8 mouse cellular contexts compared by ENCODE assay signal in genomic region chr4:95160912-95161669, GRCm38 (mm10).
DNase-seq lines count a peak whose midpoint lies in the region; ATAC-seq lines count a peak whose summit lies in the region.

No protein-coding gene starts in this region.

- intact Hi-C loops in gastrocnemius, postnatal 14 days (cut with DNase I; ENCODE audit: low total_unique reads), result no loop called here
- intact Hi-C loops in left cerebral cortex, postnatal 10 days (cut with DNase I), result loop anchor here (5.0 to 10.0 kb wide), 2 partner anchors 109 to 474 kb away; partner anchors contain the start of gene Jun

- H3K36me3 ChIP-seq in intestine, embryonic 14.5 days (ENCODE audit: control insufficient read depth, insufficient read depth, low read length), result no peaks in the 10 kb centered on the region

- peak overlapping the region; percentile 59 for H3K4me2 ChIP-seq in intestine, embryonic 14.5 days (ENCODE audit: low read length)

- ATAC-seq in intestine, embryonic 14.5 days (replicated peaks; ENCODE audit: low FRiP score, low TSS enrichment, low read depth), result peak; percentile 96
- ATAC-seq in megakaryocyte progenitor cell, adult 5-6 weeks (replicated peaks; ENCODE audit: poor library complexity), result peak; percentile 60

- peak overlapping the region; percentile 93 for H3K27ac ChIP-seq in intestine, embryonic 14.5 days (ENCODE audit: low read depth)

- peak overlapping the region; percentile 45 for H3K4me3 ChIP-seq in intestine, embryonic 14.5 days (ENCODE audit: low read depth, low read length)

- WGBS in intestine, embryonic 14.5 days, result 2% methylated on average over 53 of the region's 53 CpGs

- peak; percentile 92 to 93 for DNase-seq in adrenal gland, adult 18-20 months (ENCODE audit: low spot score in 2 of 2)
- peak; percentile 91 for DNase-seq in embryo, embryonic 11 days
- peak; percentile 92 for DNase-seq in gastrocnemius, postnatal 14 days
- peak; percentile 91 for DNase-seq in intestine, embryonic 14.5 days (ENCODE audit: low spot score)
- peak; percentile 79 to 91 for DNase-seq in left cerebral cortex, postnatal 10 days (ENCODE audit: extremely low spot score in 1 of 2, low spot score in 2 of 2)
- peak; percentile 87 to 89 for DNase-seq in right cerebral cortex, postnatal 10 days (ENCODE audit: low spot score in 2 of 2)
- peak; percentile 94 for DNase-seq in urinary bladder, postnatal 14 days (ENCODE audit: low spot score)

- peaks cover 14% of the 10 kb centered on the region for H3K4me1 ChIP-seq in intestine, embryonic 14.5 days (replicated peaks; ENCODE audit: control insufficient read depth, insufficient read depth, low read length)

- no peaks in the 10 kb centered on the region for H3K27me3 ChIP-seq in intestine, embryonic 14.5 days (replicated peaks; ENCODE audit: control insufficient read depth, insufficient read depth, low read length)

- H3K9ac ChIP-seq in intestine, embryonic 14.5 days (ENCODE audit: low read length), result peak overlapping the region; percentile 53

- H3K9me3 ChIP-seq in intestine, embryonic 14.5 days (ENCODE audit: control insufficient read depth, low read length), result no peaks in the 10 kb centered on the region

Comparison
In these comparisons a context has a peak if more than half of its experiments do, and no peak if none do; other contexts are left out.
1. Peak in every context shown above with its lines: DNase-seq, ATAC-seq, H3K4me3 ChIP-seq and H3K27ac ChIP-seq.